Mouse (Mus musculus) lung, embryonic 14.5 days (tissue): Measurements from ENCODE around the gene Ethe1. TPM values are rescaled to one million over a fixed set of nuclear protein-coding genes. Genes with fewer than 3 reads are reported as not detected.

Source experiments
- ATAC-seq: fragments of 200-750 bp; cut with Nextera tagmentation; 2 replicates; pipeline ENCODE4 v1.8.0; 2017; ENCODE audit warnings: mild to moderate bottlenecking, moderate TSS enrichment, moderate library complexity; ENCODE audit not compliant: insufficient read depth
- DNase-seq: peaks from one replicate; pipeline ENCODE4 v3.0.0-alpha.2; 2015
- H3K27ac ChIP-seq: fragments of 300-500 bp; sonication (generic); 2 replicates; pipeline ENCODE4 v1.5.1; 2014; ENCODE audit warnings: low read depth, mild to moderate bottlenecking, moderate library complexity
- H3K27me3 ChIP-seq: fragments of 300-500 bp; sonication (generic); 2 replicates; pipeline ENCODE4 v1.6.1; 2014; ENCODE audit warnings: low read length, control low read depth; ENCODE audit not compliant: insufficient read depth
- H3K36me3 ChIP-seq: fragments of 300-500 bp; sonication (generic); 2 replicates; pipeline ENCODE4 v1.6.1; 2014; ENCODE audit warnings: control low read depth; ENCODE audit not compliant: insufficient read depth
- H3K4me1 ChIP-seq: fragments of 300-500 bp; sonication (generic); 2 replicates; pipeline ENCODE4 v1.6.1; 2014; ENCODE audit warnings: antibody characterized with exemption, control low read depth; ENCODE audit not compliant: insufficient read depth
- H3K4me2 ChIP-seq: fragments of 300-500 bp; sonication (generic); 2 replicates; pipeline ENCODE4 v1.6.1; 2014; ENCODE audit warnings: mild to moderate bottlenecking
- H3K4me3 ChIP-seq: fragments of 300-500 bp; sonication (generic); 2 replicates; pipeline ENCODE4 v1.5.1; 2014; ENCODE audit warnings: low read depth, low read length
- H3K9ac ChIP-seq: fragments of 300-500 bp; sonication (generic); 2 replicates; pipeline ENCODE4 v1.6.1; 2014
- H3K9me3 ChIP-seq: fragments of 300-500 bp; sonication (generic); 2 replicates; pipeline ENCODE4 v1.6.1; 2016; ENCODE audit warnings: low read depth, low read length, control low read depth
- CTCF ChIP-seq: IDR thresholded peaks from 2 replicates; pipeline ENCODE4 v1.5.1; 2016; ENCODE audit warnings: antibody characterized with exemption, low read depth
- WGBS: fragments of 180-500 bp; shearing (Covaris S2); extraction: QIAGEN DNeasy Blood & Tissue Kit; methylation state at CpG from one replicate; pipeline ENCODE4 v1.1.7; 2014; 5-methylcytosine and 5-hydroxymethylcytosine counted together
- polyA plus RNA-seq: library from polyadenylated mRNA; unstranded; fragments of >200 nt; fragmentation: Nextera tagmentation; extraction: Ambion mirVana; gene quantifications from 2 replicates; pipeline ENCODE4 v1.2.1, GENCODE M21; 2014

Ethe1 gene
- polyA plus RNA-seq, 1 experiment from 2014 or later, result 26.5 TPM

DNA sequence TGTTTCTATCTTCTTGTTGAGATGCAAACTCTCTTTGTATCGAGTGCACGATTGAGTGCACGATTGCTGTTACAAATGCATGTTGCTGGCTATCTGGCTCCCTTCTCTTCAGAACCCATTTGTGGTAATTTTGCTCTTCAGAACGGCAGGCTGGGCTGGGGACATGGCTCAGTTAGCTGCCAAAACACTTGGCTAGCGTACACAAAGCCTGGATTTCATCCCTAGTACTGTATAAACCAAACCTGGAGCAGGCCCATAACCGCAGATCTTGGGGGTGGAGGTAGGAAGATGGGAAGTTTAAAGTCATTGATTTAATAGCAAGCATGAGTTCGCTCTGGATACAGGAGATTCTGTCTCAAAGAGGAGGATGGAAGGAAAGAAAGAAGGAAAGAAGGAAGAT, 18.2 kb downstream of the Ethe1 start:
- Histone ChIP-seq H3K27ac (no peak overlapping the region), H3K9me3 (no peaks in the 10 kb centered on the region), H3K4me2 (no peak overlapping the region), H3K27me3 (peaks cover 8% of the 10 kb centered on the region), H3K4me3 (no peak overlapping the region), H3K36me3 (peaks cover 3% of the 10 kb centered on the region; the same call in 1 of the 2 replicates), H3K9ac (no peak overlapping the region), H3K4me1 (no peaks in the 10 kb centered on the region; the same call in 1 of the 2 replicates)
- WGBS, result 79% methylated on average over 7 of the region's 7 CpGs
- DNase-seq (no peak), ATAC-seq (no peak)
- TF ChIP-seq CTCF, result no peak

DNA sequence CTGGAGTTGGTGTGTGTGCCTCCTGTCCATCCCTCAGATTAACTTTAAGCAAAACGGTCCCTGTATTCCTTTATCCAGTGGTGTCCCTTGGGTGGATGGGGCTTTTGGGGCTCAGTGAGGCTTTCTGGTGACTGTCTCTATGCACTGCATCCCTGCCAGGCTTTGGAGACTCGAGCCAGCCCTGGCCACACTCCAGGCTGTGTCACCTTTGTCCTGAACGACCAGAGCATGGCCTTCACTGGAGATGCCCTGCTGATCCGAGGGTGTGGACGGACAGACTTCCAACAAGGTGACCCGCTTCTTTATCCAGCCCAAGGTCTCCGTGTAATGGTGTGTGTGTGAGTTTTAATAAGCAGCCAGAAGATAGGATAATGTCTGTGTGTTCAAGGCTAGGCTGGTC, 18.7 kb downstream of the Ethe1 start:
- Histone ChIP-seq H3K27me3 (peaks cover 13% of the 10 kb centered on the region), H3K9ac (no peak overlapping the region), H3K36me3 (peaks cover 3% of the 10 kb centered on the region; the same call in 1 of the 2 replicates), H3K4me2 (no peak overlapping the region), H3K4me3 (no peak overlapping the region), H3K4me1 (no peaks in the 10 kb centered on the region; the same call in 1 of the 2 replicates), H3K9me3 (no peaks in the 10 kb centered on the region), H3K27ac (no peak overlapping the region)
- no peak for TF ChIP-seq CTCF
- DNase-seq (no peak), ATAC-seq (no peak)
- 83% methylated on average over 7 of the region's 7 CpGs for WGBS

DNA sequence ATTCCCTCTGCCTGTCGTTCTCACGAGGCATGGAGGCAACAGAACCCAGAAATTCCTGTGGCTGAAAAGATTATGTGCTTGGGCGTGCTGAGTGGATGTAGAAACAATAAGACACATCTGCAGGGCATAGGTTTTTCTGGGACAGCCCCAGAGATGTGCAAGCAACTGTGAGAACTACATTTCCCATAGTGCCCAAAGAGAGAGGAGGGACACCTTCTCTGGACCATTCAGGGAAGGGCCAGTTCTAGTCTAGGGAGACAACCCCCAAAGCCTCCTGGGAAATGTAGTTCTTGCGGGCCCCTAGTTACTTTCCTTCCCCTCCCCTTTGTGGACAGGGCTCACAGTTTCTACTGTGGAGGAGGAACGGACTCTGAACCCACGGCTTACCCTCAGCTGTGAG, 20.7 kb downstream of the Ethe1 start:
- no peak overlapping the region for H3K27ac ChIP-seq
- H3K9ac ChIP-seq, result no peak overlapping the region
- peaks cover 32% of the 10 kb centered on the region for H3K27me3 ChIP-seq
- H3K4me3 ChIP-seq, result no peak overlapping the region
- H3K4me2 ChIP-seq, result no peak overlapping the region
- no peaks in the 10 kb centered on the region; the same call in 1 of the 2 replicates for H3K4me1 ChIP-seq
- H3K36me3 ChIP-seq, result peaks cover 3% of the 10 kb centered on the region; the same call in 1 of the 2 replicates
- peak; percentile 67 for DNase-seq
- TF ChIP-seq CTCF, result no peak
- no peaks in the 10 kb centered on the region for H3K9me3 ChIP-seq
- ATAC-seq, result peak; percentile 68
- WGBS, result 46% methylated on average over 6 of the region's 6 CpGs

DNA sequence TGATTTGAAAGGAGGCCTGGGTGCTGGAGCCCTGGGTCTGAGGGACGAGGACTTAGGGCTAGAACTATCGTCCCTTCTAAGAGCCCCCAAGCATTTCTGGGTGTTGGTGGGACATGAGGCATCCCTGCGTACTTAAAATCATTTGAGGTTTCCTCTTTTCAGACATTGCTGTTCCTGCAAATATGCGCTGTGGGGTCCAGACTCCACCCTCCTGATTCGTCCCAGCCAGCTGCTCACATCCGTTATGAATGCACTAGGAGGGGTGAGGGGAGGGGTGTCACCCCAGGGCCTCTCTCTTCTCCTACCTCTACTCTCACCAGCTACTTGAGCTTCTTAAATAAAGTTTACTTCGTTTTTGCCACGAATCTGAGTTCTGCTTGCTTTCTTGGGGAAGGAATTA, 21.2 kb downstream of the Ethe1 start:
- H3K9me3 ChIP-seq, result no peaks in the 10 kb centered on the region
- TF ChIP-seq CTCF, result no peak
- no peak overlapping the region for H3K27ac ChIP-seq
- H3K4me2 ChIP-seq, result no peak overlapping the region
- H3K36me3 ChIP-seq, result peaks cover 3% of the 10 kb centered on the region; the same call in 1 of the 2 replicates
- H3K9ac ChIP-seq, result no peak overlapping the region
- ATAC-seq (no peak), DNase-seq (no peak)
- no peak overlapping the region for H3K4me3 ChIP-seq
- 70% methylated on average over 8 of the region's 8 CpGs for WGBS
- H3K27me3 ChIP-seq, result peaks cover 38% of the 10 kb centered on the region
- H3K4me1 ChIP-seq, result no peaks in the 10 kb centered on the region; the same call in 1 of the 2 replicates

DNA sequence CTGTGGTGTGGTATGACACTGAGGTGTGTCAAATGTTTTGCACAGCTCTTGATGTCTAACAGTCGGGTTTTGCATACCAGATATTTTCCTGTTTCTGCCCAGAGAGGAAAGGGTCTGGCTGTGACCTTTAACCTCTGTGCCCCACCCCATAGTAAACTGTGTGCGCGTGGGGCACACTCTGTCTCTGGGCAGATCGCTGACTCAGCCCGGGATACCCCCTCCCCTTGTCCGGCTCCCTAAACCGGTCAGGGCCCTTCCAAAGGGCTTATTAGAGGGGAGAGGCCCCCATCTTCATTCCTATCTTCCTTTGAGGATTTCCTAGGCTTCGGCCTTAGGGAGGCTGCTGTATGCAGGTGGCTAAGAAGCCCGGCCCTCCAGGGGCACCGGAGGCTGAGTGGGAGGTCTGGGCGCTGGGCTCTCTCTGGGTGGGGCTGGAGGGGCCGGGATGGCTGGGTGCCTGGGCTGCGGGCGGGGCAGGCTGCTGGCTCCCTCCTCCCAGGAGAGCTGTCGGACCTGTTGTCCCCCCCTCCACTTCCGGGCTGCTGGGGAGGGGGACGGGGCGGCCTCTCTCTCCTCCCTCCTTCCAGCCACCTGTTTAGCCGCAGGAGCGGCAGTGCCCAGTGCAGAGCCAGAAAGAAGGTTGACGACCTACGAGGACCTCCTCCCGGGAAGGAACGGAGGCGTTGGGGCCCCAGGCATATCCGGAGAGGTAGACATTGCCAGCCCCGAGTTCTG, 23.0 kb downstream of the Ethe1 start, which contains the start of gene Phldb3:
Phldb3 (plus strand) TSS at position 620 of the 735 bp plus-strand sequence.
- Histone ChIP-seq H3K27me3 (peaks cover 38% of the 10 kb centered on the region), H3K27ac (no peak within 1 kb of the TSS), H3K9me3 (no peaks in the 10 kb centered on the region), H3K9ac (peak within 1 kb of the TSS; percentile 38), H3K4me3 (peak within 1 kb of the TSS; percentile 40), H3K4me2 (peak within 1 kb of the TSS; percentile 84), H3K4me1 (no peaks in the 10 kb centered on the region; the same call in 1 of the 2 replicates), H3K36me3 (peaks cover 3% of the 10 kb centered on the region; the same call in 1 of the 2 replicates)
- no peak for TF ChIP-seq CTCF
- WGBS, result 3% methylated on average over 25 of the region's 27 CpGs
- ATAC-seq (peak; percentile 44), DNase-seq (no peak)

DNA sequence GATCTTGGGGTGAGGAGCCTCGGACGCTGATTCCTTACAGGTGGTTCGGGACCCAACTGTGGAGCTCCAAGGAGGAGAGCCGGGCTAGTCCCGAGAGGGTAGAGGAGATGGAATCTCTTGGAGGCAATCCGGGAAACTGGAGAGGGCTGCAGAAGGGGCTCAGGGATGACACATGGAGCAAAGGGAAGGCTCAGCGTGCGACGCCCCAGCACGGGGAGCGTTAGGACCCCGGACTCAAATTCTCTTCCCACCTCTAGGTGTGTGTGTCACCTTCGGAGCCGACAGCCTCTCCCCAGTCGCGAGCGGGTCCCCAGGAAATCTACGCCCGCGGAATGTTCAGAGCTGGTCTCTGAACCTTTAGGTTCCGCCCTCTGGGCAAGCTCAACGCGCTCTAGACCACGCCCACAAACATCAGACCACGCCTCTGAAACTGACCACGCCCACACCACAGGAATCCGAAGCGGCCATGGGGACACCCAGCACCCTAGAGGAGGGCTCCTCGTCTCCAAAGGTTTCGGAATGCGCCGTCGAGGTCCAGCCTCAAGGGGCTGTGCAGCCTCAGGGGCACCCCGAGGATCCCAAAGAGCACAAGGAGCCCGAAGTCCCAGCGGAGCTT, 23.6 kb downstream of the Ethe1 start:
- Histone ChIP-seq H3K9me3 (no peaks in the 10 kb centered on the region), H3K4me1 (no peaks in the 10 kb centered on the region; the same call in 1 of the 2 replicates), H3K4me2 (peak overlapping the region; percentile 84), H3K36me3 (peaks cover 3% of the 10 kb centered on the region; the same call in 1 of the 2 replicates), H3K27me3 (peaks cover 38% of the 10 kb centered on the region), H3K9ac (peak overlapping the region; percentile 38), H3K27ac (no peak overlapping the region), H3K4me3 (peak overlapping the region; percentile 40)
- DNase-seq (peak; percentile 95), ATAC-seq (peak; percentile 69)
- TF ChIP-seq CTCF, result no peak
- under 1% methylated on average over 36 of the region's 36 CpGs for whole genome bisulfite sequencing

DNA sequence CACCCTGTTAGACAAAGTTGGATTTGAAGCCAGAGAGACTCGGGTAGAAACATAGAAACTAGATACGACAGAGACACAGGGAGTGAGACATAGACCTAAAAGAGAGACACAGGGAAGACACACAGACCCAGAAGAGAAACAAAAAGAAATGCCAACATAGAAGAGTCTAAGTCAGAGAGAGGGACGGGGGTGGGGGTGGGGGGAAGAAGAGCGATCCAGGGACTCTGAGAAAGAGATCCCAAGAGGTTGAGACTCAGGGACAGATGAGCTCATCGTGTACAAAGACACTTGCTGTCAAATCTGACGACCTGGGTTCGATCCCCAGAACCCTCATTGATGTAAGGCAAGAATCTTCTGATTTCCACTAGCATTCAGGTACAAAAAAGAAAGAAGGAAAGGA, 24.4 kb downstream of the Ethe1 start:
- no peak for DNase-seq
- Histone ChIP-seq H3K36me3 (peaks cover 3% of the 10 kb centered on the region; the same call in 1 of the 2 replicates), H3K27me3 (peaks cover 38% of the 10 kb centered on the region), H3K9me3 (no peaks in the 10 kb centered on the region), H3K4me3 (peak overlapping the region; percentile 40), H3K4me1 (no peaks in the 10 kb centered on the region; the same call in 1 of the 2 replicates), H3K27ac (no peak overlapping the region), H3K9ac (no peak overlapping the region), H3K4me2 (peak overlapping the region; percentile 84)
- ATAC-seq, result no peak
- no peak for TF ChIP-seq CTCF
- WGBS, result 13% methylated on average over 7 of the region's 7 CpGs
